Mouse (Mus musculus) frontal cortex, postnatal 36 days (tissue): ENCODE measurements at regions not wholly inside any gene's neighbourhood (a gene's known extent, or its start where the extent isn't known, plus 50 kb on each side); places are given as distances from the start of the nearest gene placed in this dataset.

Source experiments
- DNase-seq, 2 experiments: peaks; one replicate each; pipeline ENCODE4 v3.0.0; 2022; ENCODE audit warnings: low spot score in 2 of 2

GRCm38 (mm10) chr17:14497086-14497485, 196.9 kb downstream of the Thbs2 start:
- no peak for DNase-seq

GRCm38 (mm10) chr17:14493751-14494320, 200.2 kb downstream of the Thbs2 start:
- no peak for DNase-seq

- no peak for DNase-seq
These were observed 201.1 kb downstream of the Thbs2 start for GRCm38 (mm10) chr17:14492936-14493335.

- no peak for DNase-seq
These were observed 202.4 kb downstream of the Smoc2 start for GRCm38 (mm10) chr17:14481746-14482145.

- DNase-seq, result peak; percentile 15 to 54
These were observed 199.7 kb downstream of the Smoc2 start for GRCm38 (mm10) chr17:14478938-14479505.

- DNase-seq, result no peak
These were observed 197.4 kb downstream of the Smoc2 start for GRCm38 (mm10) chr17:14476707-14477106.

- DNase-seq, result no peak
These were observed 196.7 kb downstream of the Smoc2 start for GRCm38 (mm10) chr17:14475778-14476647.

GRCm38 (mm10) chr17:14475277-14475676, 196.0 kb downstream of the Smoc2 start:
- DNase-seq, result no peak

- DNase-seq, result no peak
These were observed 189.6 kb downstream of the Smoc2 start for GRCm38 (mm10) chr17:14468754-14469488.

GRCm38 (mm10) chr17:14455251-14455743, 176.0 kb downstream of the Smoc2 start:
- no peak for DNase-seq
